Mouse (Mus musculus) 3134 (cell line): ENCODE results near the gene Olfr1026.

ENCODE experiments used
- DNase-seq: peaks from one replicate; pipeline ENCODE4 v3.0.0-alpha.2; 2011; ENCODE audit warnings: low spot score; ENCODE audit not compliant: insufficient read length; ENCODE audit errors: extremely low read depth

Gene Olfr1026

DNA sequence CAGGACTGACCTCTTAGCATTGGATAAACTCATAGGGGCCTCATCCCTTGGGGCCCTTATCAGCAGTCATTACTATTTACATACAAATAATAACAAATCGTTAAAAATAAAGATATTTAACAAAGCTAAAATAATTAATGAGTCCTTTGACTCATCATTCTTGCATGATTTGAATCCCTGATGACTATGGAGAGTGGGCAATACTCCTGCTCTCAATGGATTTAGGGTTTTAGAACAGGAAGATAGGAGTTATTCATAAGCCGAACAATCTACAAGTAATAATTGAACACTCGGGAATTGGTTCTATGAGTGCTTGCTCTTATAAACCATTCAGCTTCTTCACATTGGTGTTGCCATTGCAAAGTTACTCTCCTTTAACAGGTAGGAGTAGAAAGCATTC lies at the start of gene Olfr1026:
Gene Olfr1026, plus strand, starts transcription at position 301 of the 400 bp plus-strand sequence.
- DNase-seq = no peak

DNA sequence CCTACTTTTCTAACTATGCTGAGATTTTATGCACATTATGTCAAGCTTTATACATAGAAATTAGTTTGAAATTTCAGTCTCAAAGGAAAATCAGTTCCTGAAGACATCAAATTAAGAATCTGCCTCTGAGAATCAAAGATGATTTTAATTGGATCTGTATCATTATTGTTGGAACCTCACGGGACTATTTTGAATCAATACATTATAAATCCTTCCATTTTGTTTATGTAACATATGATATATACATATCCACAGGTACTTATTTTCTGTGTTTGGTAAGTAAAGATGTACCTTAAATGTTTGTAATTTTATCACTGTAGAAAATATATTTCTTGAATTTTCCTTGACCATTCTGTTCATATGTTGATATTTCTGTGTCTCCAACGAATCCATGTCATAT lies 36.0 kb upstream of the Olfr1026 start, which contains the start of gene Olfr1023:
Gene Olfr1023, plus strand, starts transcription at position 301 of the 400 bp plus-strand sequence.
- DNase-seq = no peak

DNA sequence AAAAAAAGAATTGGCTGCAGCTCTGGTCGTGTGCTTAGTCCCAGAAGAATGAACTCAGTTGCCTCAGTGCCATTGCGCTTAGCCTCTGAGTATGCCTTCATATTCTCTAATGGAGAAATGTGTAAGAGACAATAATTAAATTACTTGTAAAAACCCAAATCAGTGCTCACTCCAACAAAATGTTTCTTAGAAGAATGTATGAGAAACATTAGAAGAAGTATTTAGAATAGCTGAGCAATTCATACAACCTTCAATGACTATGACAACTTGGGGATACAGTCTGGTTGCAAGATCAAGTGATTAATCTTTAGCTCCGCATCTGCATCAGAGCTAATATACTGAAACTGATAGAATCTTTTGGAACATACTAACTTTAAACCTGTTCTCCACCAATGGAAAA lies 16.4 kb upstream of the Olfr1026 start, which contains the start of gene Olfr1024:
Gene Olfr1024, minus strand, starts transcription at position 101 of the 400 bp plus-strand sequence.
- DNase-seq = no peak

DNA sequence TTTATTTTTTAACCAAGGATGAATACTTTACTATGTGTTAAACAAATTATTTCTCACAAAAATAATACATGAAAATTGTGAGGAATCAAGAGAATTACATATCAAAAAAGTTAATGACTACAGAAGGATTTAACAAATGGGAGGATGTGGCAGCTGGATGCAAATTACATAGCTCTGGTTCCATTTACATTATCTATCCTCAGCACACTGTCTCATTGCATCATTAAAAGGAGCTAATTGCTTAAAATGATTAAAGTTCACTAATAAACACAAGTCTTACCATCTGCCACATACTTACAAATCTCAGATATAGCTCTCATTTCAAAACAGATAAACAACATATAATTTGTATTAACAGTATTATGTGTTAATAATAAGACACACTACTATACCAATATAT lies 8.2 kb upstream of the Olfr1026 start:
- DNase-seq = no peak

DNA sequence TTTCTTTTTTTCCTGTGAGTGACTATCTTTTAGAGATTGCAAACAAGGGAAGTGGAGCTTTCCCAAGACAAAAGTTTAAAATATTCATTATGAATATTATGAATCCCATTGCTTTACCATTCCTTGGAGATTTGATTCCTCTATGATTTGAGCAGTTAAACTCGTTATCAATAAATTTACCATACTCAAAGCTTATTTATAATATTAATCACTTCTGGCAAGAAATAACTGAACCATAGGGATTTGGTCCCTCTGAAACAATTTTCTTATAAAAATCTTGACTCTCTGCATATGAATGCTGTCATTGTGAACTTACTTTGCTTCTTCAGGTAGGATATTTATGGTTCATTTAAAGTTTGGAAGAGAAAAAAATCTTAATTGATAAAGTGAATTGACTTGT lies 6.5 kb upstream of the Olfr1026 start, which contains the start of gene Olfr1025-ps1:
Gene Olfr1025-ps1, plus strand, starts transcription at position 301 of the 400 bp plus-strand sequence.
- no peak for DNase-seq

DNA sequence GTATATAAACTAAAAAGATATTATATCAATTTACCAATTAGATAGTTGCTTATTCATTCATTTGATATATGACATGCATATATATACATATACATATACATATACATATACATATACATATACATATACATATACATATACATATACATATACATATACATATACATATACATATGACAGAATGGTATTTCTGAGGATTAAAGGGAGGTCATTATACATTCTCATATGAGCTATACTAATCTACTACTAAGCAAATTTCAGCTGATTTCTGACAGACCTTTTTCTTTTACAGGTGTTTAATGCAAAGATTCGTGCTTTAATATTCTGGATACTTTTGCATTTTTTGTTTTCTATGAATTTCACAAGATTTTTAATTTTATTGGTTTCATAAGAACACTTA lies 28.8 kb downstream of the Olfr1026 start, which contains the start of gene Olfr1028:
Gene Olfr1028, plus strand, starts transcription at position 301 of the 400 bp plus-strand sequence.
- DNase-seq = no peak

DNA sequence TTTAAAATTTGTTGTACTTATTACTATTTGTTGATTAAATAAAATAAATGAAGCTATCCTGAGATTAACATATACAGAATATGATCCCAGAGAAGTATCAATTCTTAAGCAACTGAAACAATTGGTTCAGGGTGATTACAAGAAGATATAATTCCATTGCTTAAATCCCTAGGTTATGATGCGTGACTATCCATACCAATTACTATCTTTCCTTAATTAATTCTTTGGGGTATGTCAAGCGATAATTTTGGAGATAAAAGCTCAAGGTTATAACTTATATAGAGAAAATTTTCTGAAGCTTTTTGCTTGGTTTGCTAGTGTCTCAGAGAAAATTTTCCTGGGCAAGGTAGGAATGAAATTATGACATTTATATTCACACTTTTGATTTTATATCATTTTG lies 52.2 kb downstream of the Olfr1026 start, which contains the start of gene Olfr1029:
Gene Olfr1029, plus strand, starts transcription at position 301 of the 400 bp plus-strand sequence.
- DNase-seq = no peak
